Mouse (Mus musculus) liver, adult 2 months (tissue): ENCODE results near the gene Pla2g6.

ENCODE experiments used
- CTCF ChIP-seq: fragments of 200-500 bp; IDR thresholded peaks from 2 replicates; pipeline ENCODE4 v1.5.1; 2011; ENCODE audit warnings: low read depth, low read length, control low read depth
- POLR2A ChIP-seq: fragments of 200-500 bp; IDR thresholded peaks from 2 replicates; pipeline ENCODE4 v1.6.1; 2011; ENCODE audit warnings: low read length, control low read depth; ENCODE audit not compliant: insufficient read depth; ENCODE audit errors: extremely low read depth

GRCm38 (mm10) chr15:79370281-79370843, 42.2 kb upstream of the Pla2g6 start:
- no peak for TF ChIP-seq POLR2A
- no peak for TF ChIP-seq CTCF
